Mouse (Mus musculus) G1E (cell line): ENCODE data around the gene Tpk1. TPM values are rescaled to one million over a fixed set of nuclear protein-coding genes. Genes with fewer than 3 reads are reported as not detected.

Experiments used
- ATAC-seq: 2 replicates; pipeline ENCODE4 v1.8.0; 2016; ENCODE audit warnings: mild to moderate bottlenecking; ENCODE audit not compliant: insufficient number of reproducible peaks, poor library complexity, low FRiP score, severe bottlenecking; ENCODE audit errors: extremely low read depth
- DNase-seq: peaks from one replicate; pipeline ENCODE4 v3.0.0; 2012; ENCODE audit warnings: low spot score
- H3K27me3 ChIP-seq: 2 replicates; pipeline ENCODE4 v1.6.1; 2012; ENCODE audit warnings: mild to moderate bottlenecking, low read length, inconsistent platforms; ENCODE audit not compliant: insufficient read depth
- H3K36me3 ChIP-seq: replicated peaks from 2 replicates; pipeline ENCODE3; 2012; ENCODE audit warnings: mild to moderate bottlenecking, inconsistent platforms
- H3K4me1 ChIP-seq: 2 replicates; pipeline ENCODE4 v1.6.1; 2012; ENCODE audit warnings: low read depth, low read length, inconsistent platforms, mixed read lengths; ENCODE audit not compliant: insufficient read depth
- H3K4me3 ChIP-seq: 2 replicates; pipeline ENCODE4 v1.5.1; 2012; ENCODE audit warnings: low read depth, mild to moderate bottlenecking, inconsistent platforms, low read length, moderate library complexity, mixed read lengths
- H3K9me3 ChIP-seq: replicated peaks from 2 replicates; pipeline ENCODE4 v1.6.1; 2012; ENCODE audit warnings: inconsistent platforms
- CTCF ChIP-seq: IDR thresholded peaks from 2 replicates; pipeline ENCODE4 v1.5.1; 2012; ENCODE audit warnings: low read depth, low read length, inconsistent platforms, mixed read lengths
- GATA1 ChIP-seq: IDR thresholded peaks from 2 replicates; pipeline ENCODE4 v1.6.1; 2012; ENCODE audit warnings: borderline replicate concordance, low read length, inconsistent platforms, mixed read lengths
- GATA2 ChIP-seq: IDR thresholded peaks from 2 replicates; pipeline ENCODE4 v1.6.1; 2012; ENCODE audit warnings: low read depth, low read length, inconsistent platforms, borderline replicate concordance
- POLR2AphosphoS5 ChIP-seq: IDR thresholded peaks from 2 replicates; pipeline ENCODE4 v1.6.1; 2012; ENCODE audit warnings: low read depth, low read length, inconsistent platforms; ENCODE audit not compliant: insufficient replicate concordance
- TAL1 ChIP-seq: conservative IDR thresholded peaks from 2 replicates; pipeline ENCODE4 v1.6.1; 2012; ENCODE audit warnings: low read depth, low read length, inconsistent platforms, mixed read lengths
- polyA plus RNA-seq: library from polyadenylated mRNA; stranded (reverse); fragments of >175 nt; gene quantifications from 2 replicates; pipeline ENCODE4 v1.2.3, GENCODE M21; 2012
- total RNA-seq, 2 experiments: library from RNA; stranded (forward) in 1 of 2; stranded (reverse) in 1 of 2; fragments of 200-1000 nt in 1 of 2; fragments of >200 nt in 1 of 2; fragmentation: Nextera tagmentation in 1 of 2; gene quantifications; 2 replicates each; pipeline ENCODE4 v1.2.3; 2014 to 2017

Gene Tpk1
- total and polyA plus RNA-seq, 3 experiments: 2.0 to 27.5 (median 10.9) TPM

- ATAC-seq (no peak), DNase-seq (no peak)
- no peak for TF ChIP-seq GATA1
- TF ChIP-seq POLR2AphosphoS5: no peak
- TF ChIP-seq CTCF: no peak
- TF ChIP-seq TAL1: no peak
- TF ChIP-seq GATA2: no peak
- no peaks in the 10 kb centered on the region for H3K4me1 ChIP-seq
- H3K9me3 ChIP-seq: no peaks in the 10 kb centered on the region
- peaks cover 9% of the 10 kb centered on the region; the same call in 1 of the 2 replicates for H3K27me3 ChIP-seq
- no peaks in the 10 kb centered on the region for H3K36me3 ChIP-seq
- no peak overlapping the region for H3K4me3 ChIP-seq
Measured at GRCm38 (mm10) chr6:43677566-43677965, 11.5 kb upstream of the Tpk1 start.

GRCm38 (mm10) chr6:43676139-43676538 is 10.1 kb upstream of the Tpk1 start:
- Histone ChIP-seq H3K36me3 (no peaks in the 10 kb centered on the region), H3K4me1 (no peaks in the 10 kb centered on the region), H3K4me3 (no peak overlapping the region), H3K27me3 (peaks cover 7% of the 10 kb centered on the region; the same call in 1 of the 2 replicates), H3K9me3 (no peaks in the 10 kb centered on the region)
- no peak for TF ChIP-seq POLR2AphosphoS5
- TF ChIP-seq TAL1: no peak
- no peak for TF ChIP-seq CTCF
- TF ChIP-seq GATA1: no peak
- no peak for TF ChIP-seq GATA2
- ATAC-seq: no peak
- DNase-seq: no peak

GRCm38 (mm10) chr6:43674986-43675760 is 9.1 kb upstream of the Tpk1 start:
- ATAC-seq (no peak), DNase-seq (no peak)
- H3K4me3 ChIP-seq: no peak overlapping the region
- H3K27me3 ChIP-seq: peaks cover 7% of the 10 kb centered on the region; the same call in 1 of the 2 replicates
- TF ChIP-seq CTCF: no peak
- TF ChIP-seq TAL1: no peak
- no peak for TF ChIP-seq GATA2
- no peak for TF ChIP-seq GATA1
- TF ChIP-seq POLR2AphosphoS5: no peak
- no peaks in the 10 kb centered on the region for H3K9me3 ChIP-seq
- no peaks in the 10 kb centered on the region for H3K4me1 ChIP-seq
- no peaks in the 10 kb centered on the region for H3K36me3 ChIP-seq

- ATAC-seq: no peak
- Histone ChIP-seq H3K4me1 (peaks cover 15% of the 10 kb centered on the region), H3K9me3 (no peaks in the 10 kb centered on the region), H3K36me3 (no peaks in the 10 kb centered on the region), H3K27me3 (peaks cover 4% of the 10 kb centered on the region; the same call in 1 of the 2 replicates), H3K4me3 (no peak overlapping the region)
- no peak for DNase-seq
- no peak for TF ChIP-seq GATA2
- no peak for TF ChIP-seq CTCF
- TF ChIP-seq TAL1: no peak
Measured at GRCm38 (mm10) chr6:43670939-43671338, 4.9 kb upstream of the Tpk1 start.

- DNase-seq: no peak
- Histone ChIP-seq H3K36me3 (peaks cover 11% of the 10 kb centered on the region), H3K4me1 (peaks cover 30% of the 10 kb centered on the region), H3K4me3 (no peak overlapping the region), H3K27me3 (no peaks in the 10 kb centered on the region), H3K9me3 (no peaks in the 10 kb centered on the region)
- no peak for TF ChIP-seq TAL1
- TF ChIP-seq POLR2AphosphoS5: no peak
- no peak for TF ChIP-seq CTCF
- no peak for TF ChIP-seq GATA1
- TF ChIP-seq GATA2: no peak
- no peak for ATAC-seq
Measured at GRCm38 (mm10) chr6:43667681-43668080, 1.6 kb upstream of the Tpk1 start.

GRCm38 (mm10) chr6:43666611-43667400 is 728 bp upstream of the Tpk1 start:
- TF ChIP-seq TAL1: no peak
- TF ChIP-seq GATA2: no peak
- TF ChIP-seq POLR2AphosphoS5: no peak
- no peak for TF ChIP-seq GATA1
- no peak for TF ChIP-seq CTCF
- Histone ChIP-seq H3K4me3 (peak overlapping the region; percentile 79; the same call in 1 of the 2 replicates), H3K4me1 (peaks cover 38% of the 10 kb centered on the region), H3K9me3 (no peaks in the 10 kb centered on the region), H3K36me3 (peaks cover 17% of the 10 kb centered on the region), H3K27me3 (no peaks in the 10 kb centered on the region)
- DNase-seq (no peak), ATAC-seq (no peak)
